Mouse (Mus musculus) thymus, adult 2 months (tissue): ENCODE data around the gene Crybg1.

Experiments
- CTCF ChIP-seq: fragments of 200-500 bp; IDR thresholded peaks from 2 replicates; pipeline ENCODE4 v1.5.1; 2012; ENCODE audit warnings: mild to moderate bottlenecking, control low read depth, low read length, moderate library complexity, borderline replicate concordance; ENCODE audit not compliant: control insufficient read depth, poor library complexity, insufficient read depth; ENCODE audit errors: extremely low read depth
- POLR2A ChIP-seq: fragments of 200-500 bp; IDR thresholded peaks from 2 replicates; pipeline ENCODE4 v1.6.1; 2012; ENCODE audit warnings: mild to moderate bottlenecking, low read length, control low read depth, moderate library complexity; ENCODE audit not compliant: control insufficient read depth, poor library complexity, insufficient read depth; ENCODE audit errors: extremely low read depth

- TF ChIP-seq CTCF (no peak), POLR2A (no peak)
Observed at GRCm38 (mm10) chr10:43928596-43928995, 220.1 kb downstream of the Crybg1 start.
